In the genomic region with DNA sequence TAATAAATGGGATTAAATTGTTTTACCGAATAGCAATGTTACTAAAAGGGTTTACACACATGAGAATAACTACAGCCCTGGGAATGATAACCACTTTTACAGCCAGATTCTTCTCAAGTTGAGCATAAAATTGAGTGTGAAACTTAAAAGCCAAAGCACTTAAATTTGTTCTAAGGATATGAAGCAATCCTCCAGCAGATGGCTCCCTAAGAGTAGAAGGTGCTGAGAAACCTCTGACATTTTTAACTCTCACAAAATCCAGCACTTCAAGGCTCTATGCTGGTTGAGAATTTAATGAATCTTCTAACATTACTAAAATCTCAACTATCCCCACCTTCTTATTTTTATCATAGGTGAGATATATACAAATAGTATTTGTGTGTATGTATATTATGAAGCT, we compare ENCODE assay signal across 21 mouse cellular contexts. TPM values are rescaled to one million over a fixed set of nuclear protein-coding genes. Genes with fewer than 3 reads are reported as not detected.
DNase-seq lines count a peak whose midpoint lies in the region; ATAC-seq and TF ChIP-seq lines count a peak whose summit lies in the region.
"Had no signal": no experiment of that assay in that cellular context is flagged by ENCODE, and none has a peak within 500 bp of the region (broad histone marks: within the 10 kb centered on the region; RNA-seq: fewer than 3 reads in every experiment).

No protein-coding gene starts in this region.

- WGBS in forebrain, postnatal 0 days, result 89% methylated on average over 1 of the region's 1 CpGs
- WGBS in forebrain, embryonic 11.5 days, result 91% methylated on average over 1 of the region's 1 CpGs
- WGBS in intestine, postnatal 0 days, result 84% methylated on average over 1 of the region's 1 CpGs
- 76% methylated on average over 1 of the region's 1 CpGs for WGBS in intestine, embryonic 15.5 days

- H3K4me1 ChIP-seq in forebrain, postnatal 0 days (ENCODE audit: insufficient read depth), result no peaks in the 10 kb centered on the region
- H3K4me1 ChIP-seq in forebrain, embryonic 11.5 days (replicated peaks; ENCODE audit: control insufficient read depth, insufficient read depth, low read length), result no peaks in the 10 kb centered on the region
- H3K4me1 ChIP-seq in intestine, postnatal 0 days (replicated peaks; ENCODE audit: control insufficient read depth, insufficient read depth, low read length), result no peaks in the 10 kb centered on the region
- H3K4me1 ChIP-seq in intestine, embryonic 15.5 days (replicated peaks), result no peaks in the 10 kb centered on the region
- H3K4me1 ChIP-seq: embryonic facial prominence, embryonic 12.5 days; forebrain, embryonic 12.5 days; heart, embryonic 15.5 days had no signal

- no peaks in the 10 kb centered on the region for H3K9me3 ChIP-seq in forebrain, postnatal 0 days (ENCODE audit: low read length)
- H3K9me3 ChIP-seq in forebrain, embryonic 11.5 days (ENCODE audit: control insufficient read depth, low read length), result no peaks in the 10 kb centered on the region
- H3K9me3 ChIP-seq in intestine, postnatal 0 days (ENCODE audit: control insufficient read depth), result no peaks in the 10 kb centered on the region
- no peaks in the 10 kb centered on the region for H3K9me3 ChIP-seq in intestine, embryonic 15.5 days
- H3K9me3 ChIP-seq: embryonic facial prominence, embryonic 12.5 days; forebrain, embryonic 12.5 days; heart, embryonic 15.5 days had no signal

- H3K4me3 ChIP-seq in forebrain, postnatal 0 days (ENCODE audit: low read depth, low read length), result no peak overlapping the region
- H3K4me3 ChIP-seq in forebrain, embryonic 11.5 days (ENCODE audit: low read depth, low read length), result no peak overlapping the region
- no peak overlapping the region for H3K4me3 ChIP-seq in intestine, postnatal 0 days (ENCODE audit: low read depth, low read length)
- no peak overlapping the region for H3K4me3 ChIP-seq in intestine, embryonic 15.5 days (replicated peaks)
- H3K4me3 ChIP-seq: embryonic facial prominence, embryonic 12.5 days; forebrain, embryonic 12.5 days; heart, embryonic 15.5 days had no signal

- no peak; the same call in 1 of the 2 replicates for ATAC-seq in forebrain, postnatal 0 days
- no peak for ATAC-seq in forebrain, embryonic 11.5 days (replicated peaks; ENCODE audit: low FRiP score)
- ATAC-seq in intestine, postnatal 0 days, result no peak
- ATAC-seq in intestine, embryonic 15.5 days, result no peak
- ATAC-seq: hindbrain, embryonic 16.5 days had no signal

- DNase-seq in forebrain, postnatal 0 days, result peak; percentile 45
- DNase-seq in forebrain, embryonic 11.5 days (ENCODE audit: low spot score), result no peak
- DNase-seq in left cerebral cortex, postnatal 14 days (ENCODE audit: low spot score in 2 of 2), result peak; percentile 32 to 41
- no peak for DNase-seq in left cerebral cortex, adult 8-10 months (ENCODE audit: low spot score in 2 of 2)
- peak; percentile 6 for DNase-seq in brain, embryonic 18.5 days (ENCODE audit: low read depth, low spot score)
- DNase-seq: adrenal gland, postnatal 25 days; cerebellum, adult 18-20 months; cerebellum, postnatal 25 days; gastrocnemius, postnatal 36 days; kidney, adult 11 months; kidney, postnatal 10 days; lung, postnatal 10 days; right cerebral cortex, postnatal 14 days; thymus, postnatal 14 days had no signal

- no peak overlapping the region for H3K9ac ChIP-seq in forebrain, postnatal 0 days
- no peak overlapping the region for H3K9ac ChIP-seq in forebrain, embryonic 11.5 days (ENCODE audit: low read length)
- no peak overlapping the region for H3K9ac ChIP-seq in intestine, postnatal 0 days (ENCODE audit: low read depth, low read length)
- no peak overlapping the region for H3K9ac ChIP-seq in intestine, embryonic 15.5 days
- H3K9ac ChIP-seq: embryonic facial prominence, embryonic 12.5 days; forebrain, embryonic 12.5 days; heart, embryonic 15.5 days had no signal

- no peaks in the 10 kb centered on the region for H3K27me3 ChIP-seq in forebrain, postnatal 0 days (ENCODE audit: insufficient read depth, low read length)
- H3K27me3 ChIP-seq in forebrain, embryonic 11.5 days (ENCODE audit: control insufficient read depth, insufficient read depth, low read length), result no peaks in the 10 kb centered on the region
- H3K27me3 ChIP-seq in intestine, postnatal 0 days (replicated peaks; ENCODE audit: control insufficient read depth, insufficient read depth, low read length), result no peaks in the 10 kb centered on the region
- no peaks in the 10 kb centered on the region for H3K27me3 ChIP-seq in intestine, embryonic 15.5 days (replicated peaks)
- H3K27me3 ChIP-seq: embryonic facial prominence, embryonic 12.5 days; forebrain, embryonic 12.5 days; heart, embryonic 15.5 days had no signal

- H3K27ac ChIP-seq in forebrain, postnatal 0 days (ENCODE audit: low read depth, low read length), result no peak overlapping the region
- no peak overlapping the region for H3K27ac ChIP-seq in forebrain, embryonic 11.5 days (ENCODE audit: low read depth, low read length)
- H3K27ac ChIP-seq in intestine, postnatal 0 days (ENCODE audit: low read depth, low read length), result no peak overlapping the region
- H3K27ac ChIP-seq in intestine, embryonic 15.5 days, result no peak overlapping the region
- H3K27ac ChIP-seq: embryonic facial prominence, embryonic 12.5 days; forebrain, embryonic 12.5 days; heart, embryonic 15.5 days had no signal

- intact Hi-C loops in left cerebral cortex, postnatal 14 days (cut with DNase I), result loop anchor here (2.0 kb wide), 2 partner anchors 29 to 79 kb away; no protein-coding TSS in a partner anchor

- H3K4me2 ChIP-seq in forebrain, postnatal 0 days (ENCODE audit: low read depth), result no peak overlapping the region
- H3K4me2 ChIP-seq in forebrain, embryonic 11.5 days (ENCODE audit: low read depth, low read length, severe bottlenecking), result no peak overlapping the region
- no peak overlapping the region for H3K4me2 ChIP-seq in intestine, postnatal 0 days (replicated peaks; ENCODE audit: low read depth)
- no peak overlapping the region for H3K4me2 ChIP-seq in intestine, embryonic 15.5 days (replicated peaks)
- H3K4me2 ChIP-seq: embryonic facial prominence, embryonic 12.5 days; forebrain, embryonic 12.5 days; heart, embryonic 15.5 days; midbrain, embryonic 11.5 days had no signal

- H3K36me3 ChIP-seq in forebrain, postnatal 0 days (ENCODE audit: insufficient read depth), result no peaks in the 10 kb centered on the region
- no peaks in the 10 kb centered on the region for H3K36me3 ChIP-seq in forebrain, embryonic 11.5 days (ENCODE audit: control insufficient read depth, insufficient read depth, low read length)
- H3K36me3 ChIP-seq in intestine, postnatal 0 days (ENCODE audit: control insufficient read depth, insufficient read depth), result no peaks in the 10 kb centered on the region
- H3K36me3 ChIP-seq in intestine, embryonic 15.5 days, result no peaks in the 10 kb centered on the region; the same call in 1 of the 2 replicates
- H3K36me3 ChIP-seq: embryonic facial prominence, embryonic 12.5 days; forebrain, embryonic 12.5 days; heart, embryonic 15.5 days had no signal

- peak; percentile 55 for TF ChIP-seq CTCF in forebrain, postnatal 0 days (IDR thresholded peaks at IDR 0.05; ENCODE audit: low read depth)
- TF ChIP-seq CTCF in intestine, postnatal 0 days (IDR thresholded peaks at IDR 0.05; ENCODE audit: low read depth), result peak; percentile 40

RNA-seq across cellular contexts. Expression of a gene that starts 27.3 kb away (rescaled TPM):
- total RNA-seq in forebrain, postnatal 0 days (2014; rRNA removed), result 18.8 and 20.4 TPM in 2 replicates
- 10.3 and 16.1 TPM in 2 replicates for polyA plus RNA-seq in forebrain, postnatal 0 days (2015; fragmentation: Nextera tagmentation; extraction: Ambion mirVana)
- polyA plus RNA-seq in forebrain, embryonic 11.5 days (2014; fragmentation: Nextera tagmentation; extraction: Ambion mirVana), result 22.6 and 26.5 TPM in 2 replicates
- polyA plus RNA-seq in intestine, postnatal 0 days (2015; fragmentation: Nextera tagmentation; extraction: Ambion mirVana), result 5.3 and 6.2 TPM in 2 replicates
- 13.5 and 14.9 TPM in 2 replicates for polyA plus RNA-seq in intestine, embryonic 15.5 days (2015; fragmentation: Nextera tagmentation; extraction: Ambion mirVana)
- total RNA-seq in left cerebral cortex, postnatal 14 days (2021), result 10 to 100 TPM; 24.2 to 25.0 TPM
- 10 to 100 TPM; 25.9 to 31.4 (median 28.0) TPM for total RNA-seq in left cerebral cortex, adult 8-10 months (2022)

Comparison
In these comparisons a context has a peak if more than half of its experiments do, and no peak if none do; other contexts are left out.
1. DNase-seq: peak in forebrain, postnatal 0 days (single experiment), left cerebral cortex, postnatal 14 days (2 of 2) and brain, embryonic 18.5 days (single experiment); none in forebrain, embryonic 11.5 days (single experiment) and left cerebral cortex, adult 8-10 months (0 of 2).